Mouse (Mus musculus) c-Kit-negative CD71-positive TER-119-positive erythroid progenitor cells, embryonic 14.5 days (primary cell): ENCODE measurements around the gene Mtm1.
A peak's percentile ranks its signal among the peaks of the same experiment; 100 is the strongest.

ENCODE experiments used
- DNase-seq: peaks from one replicate; pipeline ENCODE4 v3.0.0-alpha.2; 2013; ENCODE audit warnings: low read depth, low spot score

Gene Mtm1

GRCm38 (mm10) chrX:71210467-71210866, at the start of gene Mtm1:
Gene Mtm1 (plus strand): TSS chrX:71210767.
- DNase-seq = no peak

GRCm38 (mm10) chrX:71181526-71181925, 29.0 kb upstream of the Mtm1 start:
- no peak for DNase-seq

- DNase-seq = no peak
These were observed 26.9 kb upstream of the Mtm1 start for GRCm38 (mm10) chrX:71183671-71184070.

- DNase-seq = no peak
These were observed 24.2 kb upstream of the Mtm1 start for GRCm38 (mm10) chrX:71186396-71186795.

- DNase-seq = no peak
These were observed 5.8 kb upstream of the Mtm1 start for GRCm38 (mm10) chrX:71204776-71205175.

- DNase-seq = no peak
These were observed 4.6 kb upstream of the Mtm1 start for GRCm38 (mm10) chrX:71205821-71206542.

GRCm38 (mm10) chrX:71206595-71206994, 4.0 kb upstream of the Mtm1 start:
- DNase-seq = no peak

- DNase-seq = no peak
These were observed 2.3 kb downstream of the Mtm1 start for GRCm38 (mm10) chrX:71212911-71213310.

- DNase-seq = peak; percentile 63
These were observed 4.0 kb downstream of the Mtm1 start for GRCm38 (mm10) chrX:71214441-71215112.

GRCm38 (mm10) chrX:71215113-71215708, 4.6 kb downstream of the Mtm1 start:
- no peak for DNase-seq

- DNase-seq = no peak
These were observed 6.3 kb downstream of the Mtm1 start for GRCm38 (mm10) chrX:71216879-71217278.

- DNase-seq = no peak
These were observed 8.3 kb downstream of the Mtm1 start for GRCm38 (mm10) chrX:71218853-71219252.

- DNase-seq = no peak
These were observed 10.3 kb downstream of the Mtm1 start for GRCm38 (mm10) chrX:71220896-71221295.

GRCm38 (mm10) chrX:71222648-71223408, 12.3 kb downstream of the Mtm1 start:
- no peak for DNase-seq

GRCm38 (mm10) chrX:71226881-71227280, 16.3 kb downstream of the Mtm1 start:
- no peak for DNase-seq

- no peak for DNase-seq
These were observed 17.6 kb downstream of the Mtm1 start for GRCm38 (mm10) chrX:71228200-71228599.

GRCm38 (mm10) chrX:71230847-71231246, 20.3 kb downstream of the Mtm1 start:
- DNase-seq = no peak

GRCm38 (mm10) chrX:71256422-71256821, 45.9 kb downstream of the Mtm1 start:
- no peak for DNase-seq

GRCm38 (mm10) chrX:71260857-71261256, 50.3 kb downstream of the Mtm1 start:
- no peak for DNase-seq

- no peak for DNase-seq
These were observed 53.7 kb downstream of the Mtm1 start for GRCm38 (mm10) chrX:71264316-71264715.

GRCm38 (mm10) chrX:71268972-71269371, 58.4 kb downstream of the Mtm1 start:
- DNase-seq = no peak

GRCm38 (mm10) chrX:71274150-71274549, 63.6 kb downstream of the Mtm1 start:
- DNase-seq = no peak
